Mouse (Mus musculus): Measurements from ENCODE around the gene Ap3d1. TPM values are rescaled to one million over a fixed set of nuclear protein-coding genes. Genes with fewer than 3 reads are reported as not detected.

Ap3d1 gene
- total RNA-seq, 1 experiment from 2014 or later = 33.6 TPM

GRCm38 (mm10) chr10:80717281-80717680, 24.8 kb downstream of the Ap3d1 start:
- ATAC-seq (replicated peaks; ENCODE audit: low read depth, poor library complexity, severe bottlenecking) = no peak

GRCm38 (mm10) chr10:80710834-80711233, 31.2 kb downstream of the Ap3d1 start:
- no peak for ATAC-seq (replicated peaks; ENCODE audit: low read depth, poor library complexity, severe bottlenecking)

DNA sequence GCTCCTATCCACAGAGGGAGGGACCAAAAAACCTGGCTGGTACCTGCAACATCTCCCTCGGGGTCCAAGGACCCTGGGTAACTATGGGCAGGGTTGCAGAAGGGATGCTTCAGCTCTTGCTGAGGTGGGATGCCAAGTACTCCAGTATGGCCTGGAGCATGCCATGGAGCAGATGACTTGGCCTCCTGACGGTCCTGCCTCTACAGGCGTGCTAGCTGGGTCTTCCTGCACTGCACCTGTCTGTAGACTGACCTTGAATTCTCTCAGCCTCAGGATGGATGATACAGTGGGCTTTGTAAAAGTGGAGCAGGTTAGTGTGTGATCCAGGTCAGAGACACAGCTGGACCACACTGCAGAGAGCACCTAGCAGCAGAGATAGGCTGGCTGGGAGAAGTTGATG, 36.6 kb downstream of the Ap3d1 start:
- ATAC-seq (replicated peaks; ENCODE audit: low read depth, poor library complexity, severe bottlenecking) = no peak

DNA sequence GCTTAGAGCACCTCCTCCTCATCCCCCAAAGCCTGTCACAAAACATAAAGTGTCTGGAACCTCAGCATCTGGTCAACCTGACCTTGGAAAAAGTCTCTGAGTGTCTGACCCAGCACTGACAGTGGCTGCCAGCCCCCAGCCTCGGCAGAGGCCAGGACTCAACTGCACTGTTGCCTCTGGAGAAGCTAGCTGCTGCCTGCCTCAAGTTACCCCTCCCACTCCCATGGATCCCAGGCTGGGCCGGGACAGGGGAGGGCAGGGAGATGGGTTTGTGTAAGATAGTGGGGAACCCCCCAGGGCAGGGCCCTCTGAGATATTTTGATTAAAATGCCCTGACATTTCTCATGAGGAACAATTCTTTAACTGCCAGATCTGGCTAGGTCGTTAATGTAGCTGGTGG, 37.0 kb downstream of the Ap3d1 start:
- no peak for ATAC-seq (replicated peaks; ENCODE audit: low read depth, poor library complexity, severe bottlenecking)

DNA sequence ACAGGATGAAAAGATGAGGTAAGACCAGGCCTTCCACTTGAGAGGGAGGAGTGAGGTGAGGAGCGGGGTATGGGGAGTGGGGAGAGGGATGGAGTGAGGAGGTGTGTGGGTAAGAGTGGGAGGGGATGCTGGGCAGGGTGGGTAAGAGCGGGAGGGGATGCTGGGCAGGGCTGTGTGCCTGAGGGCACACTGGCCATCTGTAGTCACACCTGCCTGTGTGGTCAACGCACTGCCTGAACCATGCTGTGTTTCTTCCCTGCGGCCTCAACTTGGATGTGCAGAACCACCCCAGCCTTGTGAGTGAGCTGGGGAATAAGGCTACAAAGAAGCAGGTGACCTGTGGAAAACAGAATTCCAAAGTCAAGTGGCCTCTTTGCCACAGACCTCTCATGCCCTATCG, 37.6 kb downstream of the Ap3d1 start:
- no peak for ATAC-seq (replicated peaks; ENCODE audit: low read depth, poor library complexity, severe bottlenecking)

GRCm38 (mm10) chr10:80703643-80704042, 38.4 kb downstream of the Ap3d1 start:
- ATAC-seq (replicated peaks; ENCODE audit: low read depth, poor library complexity, severe bottlenecking) = no peak

DNA sequence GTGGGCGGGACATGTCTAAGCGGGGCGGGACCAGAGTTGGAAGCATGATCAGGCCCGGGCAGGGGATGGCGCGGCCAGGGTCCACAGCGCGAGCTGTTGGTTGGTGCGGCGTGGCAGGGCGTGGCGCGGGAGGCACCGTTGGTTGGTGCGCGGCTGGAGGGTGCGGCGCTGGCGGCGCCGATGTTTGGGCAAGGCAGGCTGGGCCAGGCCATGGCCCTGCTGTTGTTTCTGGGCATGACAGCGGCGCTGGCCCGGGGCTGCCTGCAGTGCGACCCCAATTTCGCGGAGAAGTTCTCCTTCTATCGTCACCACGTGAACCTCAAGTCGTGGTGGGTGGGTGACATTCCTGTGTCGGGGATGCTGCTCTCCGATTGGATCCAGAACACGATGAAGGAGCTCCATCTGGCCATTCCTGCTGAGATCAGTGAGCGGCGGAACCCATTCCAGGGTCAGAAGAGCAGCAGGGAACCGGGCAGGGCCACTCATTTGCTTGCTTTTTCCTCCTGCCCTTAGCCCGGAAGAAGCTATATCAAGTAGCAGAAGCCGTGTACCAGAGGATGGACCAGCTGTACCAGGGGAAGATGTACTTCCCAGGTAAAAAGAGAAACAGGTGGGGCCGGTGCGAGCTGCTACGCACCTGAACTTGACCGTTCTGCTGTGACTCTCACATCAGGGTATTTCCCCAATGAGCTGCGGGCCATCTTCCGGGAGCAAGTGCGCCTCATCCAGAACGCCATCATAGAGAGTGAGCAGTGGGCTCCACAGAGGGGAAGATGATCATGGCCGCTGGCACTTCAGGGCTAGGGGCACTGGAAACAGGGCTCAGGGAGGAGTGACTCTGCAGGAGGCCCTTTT, 39.3 kb downstream of the Ap3d1 start:
- peak; percentile 60 for ATAC-seq (replicated peaks; ENCODE audit: low read depth, poor library complexity, severe bottlenecking)

- peak; percentile 71 for ATAC-seq (replicated peaks; ENCODE audit: low read depth, poor library complexity, severe bottlenecking)
Measured at GRCm38 (mm10) chr10:80701721-80702535, 40.1 kb downstream of the Ap3d1 start, which contains the start of the genes Mob3a and Izumo4. Mob3a (minus strand) TSS chr10:80701977. Izumo4 (plus strand) TSS chr10:80702184.

DNA sequence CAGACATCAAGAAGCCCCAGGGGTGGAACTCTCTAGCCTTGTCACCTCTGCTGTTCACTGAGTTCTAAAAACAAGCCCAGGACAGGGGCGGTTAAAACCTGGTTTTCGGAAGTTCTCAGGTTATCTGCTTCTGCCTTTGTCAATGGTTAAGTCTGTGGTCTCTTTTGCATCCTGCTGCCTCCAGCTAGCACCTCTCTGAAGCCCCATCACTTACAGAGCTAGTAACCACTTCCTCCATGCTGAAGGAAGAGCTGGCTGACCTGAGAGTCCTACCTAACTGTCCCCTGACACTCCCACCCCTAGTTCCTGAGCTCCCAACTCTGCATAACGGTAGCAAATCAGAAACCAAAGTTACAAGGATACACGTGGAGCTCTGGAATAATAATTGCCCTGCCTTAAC, 41.3 kb downstream of the Ap3d1 start:
- 0 out of 2 replicates have a peak, but pooled peaks have one; percentile 7 for ATAC-seq (replicated peaks; ENCODE audit: low read depth, poor library complexity, severe bottlenecking)

DNA sequence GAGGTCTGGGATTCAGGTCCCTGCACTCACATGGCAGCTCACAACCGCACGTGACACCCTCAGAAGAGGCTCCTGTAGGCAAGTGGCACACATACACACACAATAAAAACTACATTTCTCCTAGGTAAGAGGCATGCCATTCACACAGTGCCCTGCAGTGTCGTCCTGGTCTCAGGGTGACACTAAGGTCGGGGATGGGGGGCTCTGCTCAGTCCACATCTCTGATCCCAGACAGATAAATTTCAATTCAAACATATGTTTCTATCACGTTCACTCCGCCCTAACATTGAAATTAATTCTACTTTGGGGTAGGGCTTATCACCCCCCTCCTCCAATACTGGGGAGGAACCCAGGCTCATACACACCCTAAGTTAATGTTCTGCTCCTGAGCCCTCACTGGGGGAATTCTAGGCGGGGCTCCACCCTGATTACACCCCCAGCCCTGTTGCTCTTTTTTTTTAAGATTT, 42.0 kb downstream of the Ap3d1 start:
- no peak for ATAC-seq (replicated peaks; ENCODE audit: low read depth, poor library complexity, severe bottlenecking)

DNA sequence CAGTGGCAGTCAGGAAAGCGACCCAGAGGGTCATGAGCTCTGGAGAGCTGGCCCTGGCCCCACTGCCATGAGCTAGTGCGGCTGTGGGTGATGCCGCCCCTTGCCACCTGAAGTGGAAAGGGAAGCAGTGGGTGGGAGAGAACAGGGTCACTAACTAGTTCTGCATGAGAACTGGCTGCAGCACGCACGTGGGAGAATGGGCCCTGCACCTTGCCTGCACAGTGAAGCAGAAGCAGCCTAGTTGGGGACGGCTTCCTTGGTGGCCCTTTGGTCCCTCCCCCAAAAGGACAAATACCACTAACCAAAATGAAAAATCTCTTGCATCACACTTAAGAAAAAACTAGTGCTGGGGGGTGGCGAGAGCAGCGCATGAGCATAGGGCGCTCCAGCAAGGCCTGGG, 43.5 kb downstream of the Ap3d1 start:
- ATAC-seq (replicated peaks; ENCODE audit: low read depth, poor library complexity, severe bottlenecking) = no peak

- ATAC-seq (replicated peaks; ENCODE audit: low read depth, poor library complexity, severe bottlenecking) = peak; percentile 24
Measured at GRCm38 (mm10) chr10:80697812-80698211, 44.3 kb downstream of the Ap3d1 start.

GRCm38 (mm10) chr10:80697393-80697787, 44.7 kb downstream of the Ap3d1 start:
- ATAC-seq (replicated peaks; ENCODE audit: low read depth, poor library complexity, severe bottlenecking) = no peak

GRCm38 (mm10) chr10:80696502-80697392, 45.3 kb downstream of the Ap3d1 start:
- no peak for ATAC-seq (replicated peaks; ENCODE audit: low read depth, poor library complexity, severe bottlenecking)

DNA sequence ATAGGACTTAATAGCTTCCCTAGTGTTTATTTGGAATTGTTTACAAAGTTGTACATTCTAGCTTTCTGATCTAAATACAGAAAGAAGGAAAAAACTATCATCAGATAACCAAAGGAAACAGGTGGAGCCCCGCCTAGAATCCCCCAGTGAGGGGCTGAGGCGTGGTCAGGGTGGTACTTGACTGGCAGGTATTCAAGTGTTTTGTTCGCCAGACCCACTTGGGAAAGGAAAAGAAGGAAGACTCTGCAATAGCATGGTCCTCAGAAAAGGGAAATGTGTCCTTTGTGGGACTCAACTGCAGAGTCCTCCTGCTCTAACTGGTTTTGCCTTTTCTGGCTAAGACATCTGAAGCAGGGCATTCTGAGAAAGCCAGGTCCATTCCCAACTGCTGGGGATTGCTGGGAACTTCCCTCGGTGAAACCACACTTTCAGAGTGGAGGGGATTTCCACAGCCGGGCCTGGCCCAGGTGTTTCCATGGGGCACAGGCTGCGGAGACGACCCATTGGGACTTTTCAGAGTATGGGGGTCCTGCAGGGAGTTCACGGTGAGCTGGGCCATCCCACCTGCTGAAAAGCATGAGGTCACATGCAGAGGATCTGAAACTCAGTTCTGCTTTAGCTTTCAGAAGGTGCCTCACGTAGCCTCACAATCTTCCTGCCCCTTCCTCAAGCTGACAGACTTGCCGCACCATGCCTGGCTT, 46.1 kb downstream of the Ap3d1 start:
- no peak for ATAC-seq (replicated peaks; ENCODE audit: low read depth, poor library complexity, severe bottlenecking)

DNA sequence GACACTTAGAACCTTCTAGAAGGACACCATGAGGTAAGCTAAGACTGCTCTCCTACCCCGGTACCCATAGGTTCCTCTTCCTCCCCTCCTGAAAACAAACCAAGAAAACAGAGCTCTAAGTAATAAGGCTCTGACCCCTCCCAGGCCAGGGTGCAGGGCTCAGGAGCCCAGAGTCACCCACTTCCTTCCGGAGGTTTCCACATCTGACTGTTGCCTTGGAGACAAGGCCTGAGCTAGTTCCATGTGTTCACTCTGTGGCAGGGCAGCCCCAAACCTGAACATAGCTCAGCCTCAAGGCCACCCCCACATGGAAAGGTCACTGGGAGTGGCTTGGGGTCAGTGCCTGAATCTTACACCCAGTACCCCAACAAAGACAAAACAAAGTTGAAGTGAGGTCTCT, 46.9 kb downstream of the Ap3d1 start:
- peak; percentile 73 for ATAC-seq (replicated peaks; ENCODE audit: low read depth, poor library complexity, severe bottlenecking)

- ATAC-seq (replicated peaks; ENCODE audit: low read depth, poor library complexity, severe bottlenecking) = no peak
Measured at GRCm38 (mm10) chr10:80694159-80694938, 47.7 kb downstream of the Ap3d1 start.

- ATAC-seq (replicated peaks; ENCODE audit: low read depth, poor library complexity, severe bottlenecking) = no peak
Measured at GRCm38 (mm10) chr10:80693401-80694045, 48.5 kb downstream of the Ap3d1 start.
